Mouse (Mus musculus) hindbrain, postnatal 0 days (tissue): Measurements from ENCODE around the gene Baz1b. TPM values are rescaled to one million over a fixed set of nuclear protein-coding genes. Genes with fewer than 3 reads are reported as not detected.
A peak's percentile ranks its signal among the peaks of the same experiment; 100 is the strongest.

Experiments used
- ATAC-seq: fragments of 200-750 bp; cut with Nextera tagmentation; 2 replicates; pipeline ENCODE4 v1.8.0; 2017; ENCODE audit warnings: mild to moderate bottlenecking, moderate TSS enrichment, moderate library complexity
- DNase-seq: peaks from one replicate; pipeline ENCODE4 v3.0.0-alpha.2; 2015; ENCODE audit warnings: low spot score
- H3K27ac ChIP-seq: fragments of 300-500 bp; sonication (generic); 2 replicates; pipeline ENCODE4 v1.5.1; 2014; ENCODE audit warnings: mild to moderate bottlenecking
- H3K27me3 ChIP-seq: fragments of 300-500 bp; sonication (generic); 2 replicates; pipeline ENCODE4 v1.6.1; 2014; ENCODE audit warnings: low read length, mixed read lengths; ENCODE audit not compliant: insufficient read depth
- H3K36me3 ChIP-seq: fragments of 300-500 bp; sonication (generic); 2 replicates; pipeline ENCODE4 v1.6.1; 2014; ENCODE audit warnings: low read length, mixed read lengths; ENCODE audit not compliant: insufficient read depth
- H3K4me1 ChIP-seq: fragments of 300-500 bp; sonication (generic); 2 replicates; pipeline ENCODE4 v1.6.1; 2014; ENCODE audit warnings: antibody characterized with exemption, low read length, mixed read lengths; ENCODE audit not compliant: insufficient read depth
- H3K4me2 ChIP-seq: fragments of 300-500 bp; sonication (generic); 2 replicates; pipeline ENCODE4 v1.6.1; 2014; ENCODE audit warnings: low read depth, mild to moderate bottlenecking, low read length, moderate library complexity, mixed read lengths
- H3K4me3 ChIP-seq: fragments of 300-500 bp; sonication (generic); 2 replicates; pipeline ENCODE4 v1.5.1; 2014; ENCODE audit warnings: low read length
- H3K9ac ChIP-seq: fragments of 300-500 bp; sonication (generic); replicated peaks from 2 replicates; pipeline ENCODE4 v1.6.1; 2014; ENCODE audit warnings: mild to moderate bottlenecking, low read length, moderate library complexity, mixed read lengths
- H3K9me3 ChIP-seq: fragments of 300-500 bp; sonication (generic); 2 replicates; pipeline ENCODE4 v1.6.1; 2016; ENCODE audit warnings: low read length, mixed read lengths
- CTCF ChIP-seq: IDR thresholded peaks from 2 replicates; pipeline ENCODE4 v1.5.1; 2016; ENCODE audit warnings: antibody characterized with exemption, control low read depth, low read depth
- WGBS: fragments of 180-500 bp; shearing (Covaris S2); extraction: QIAGEN DNeasy Blood & Tissue Kit; methylation state at CpG from one replicate; pipeline ENCODE4 v1.1.7; 2014; 5-methylcytosine and 5-hydroxymethylcytosine counted together
- polyA plus RNA-seq: library from polyadenylated mRNA; unstranded; fragments of >200 nt; fragmentation: Nextera tagmentation; extraction: Ambion mirVana; gene quantifications from 2 replicates; pipeline ENCODE4 v1.2.1, GENCODE M21; 2015
- total RNA-seq: library from RNA; depleted of rRNA; stranded (reverse); fragments of >200 nt; gene quantifications from 2 replicates; pipeline ENCODE4 v1.2.3, GENCODE M21; 2014

Baz1b gene
- total and polyA plus RNA-seq, 2 experiments from 2014 or later: 15.8 to 42.9 TPM

- no peak overlapping the region for H3K9ac ChIP-seq
- H3K4me2 ChIP-seq: no peak overlapping the region
- H3K36me3 ChIP-seq: peaks cover 24% of the 10 kb centered on the region
- no peak for DNase-seq
- 96% methylated on average over 3 of the region's 3 CpGs for WGBS
- TF ChIP-seq CTCF: no peak
- ATAC-seq: no peak
- peaks cover 16% of the 10 kb centered on the region for H3K4me1 ChIP-seq
- H3K4me3 ChIP-seq: no peak overlapping the region
- H3K27ac ChIP-seq: no peak overlapping the region
- no peaks in the 10 kb centered on the region for H3K9me3 ChIP-seq
- no peaks in the 10 kb centered on the region for H3K27me3 ChIP-seq
These were observed 2.0 kb upstream of the Baz1b start for GRCm38 (mm10) chr5:135185016-135185415.

- Histone ChIP-seq H3K27me3 (no peaks in the 10 kb centered on the region), H3K4me2 (no peak overlapping the region), H3K4me1 (peaks cover 17% of the 10 kb centered on the region), H3K9me3 (no peaks in the 10 kb centered on the region), H3K27ac (no peak overlapping the region), H3K36me3 (peaks cover 19% of the 10 kb centered on the region), H3K4me3 (no peak overlapping the region), H3K9ac (no peak overlapping the region)
- TF ChIP-seq CTCF: peak; percentile 33
- no peak for ATAC-seq
- WGBS: 28% methylated on average over 3 of the region's 3 CpGs
- peak; percentile 33 for DNase-seq
These were observed 1.5 kb upstream of the Baz1b start for GRCm38 (mm10) chr5:135185596-135185995.

- peak; percentile 13; the same call in 1 of the 2 replicates for ATAC-seq
- peak overlapping the region; percentile 98 for H3K4me3 ChIP-seq
- peak overlapping the region; percentile 94 for H3K9ac ChIP-seq
These were observed 838 bp upstream of the Baz1b start for GRCm38 (mm10) chr5:135186231-135186620.

GRCm38 (mm10) chr5:135187349-135188213 lies 517 bp downstream of the Baz1b start:
- Histone ChIP-seq H3K9ac (peak overlapping the region; percentile 94), H3K9me3 (no peaks in the 10 kb centered on the region), H3K27ac (peak overlapping the region; percentile 95), H3K4me1 (peaks cover 17% of the 10 kb centered on the region), H3K36me3 (no peaks in the 10 kb centered on the region), H3K4me3 (peak overlapping the region; percentile 98), H3K4me2 (peak overlapping the region; percentile 88), H3K27me3 (no peaks in the 10 kb centered on the region)
- WGBS: under 1% methylated on average over 78 of the region's 102 CpGs
- ATAC-seq (peak; percentile 36), DNase-seq (peak; percentile 54)
- TF ChIP-seq CTCF: no peak

More at GRCm38 (mm10) chr5:135186231-135186620, 838 bp upstream of the Baz1b start:
- Histone ChIP-seq H3K9me3 (no peaks in the 10 kb centered on the region), H3K27ac (peak overlapping the region; percentile 95), H3K27me3 (no peaks in the 10 kb centered on the region), H3K36me3 (peaks cover 12% of the 10 kb centered on the region; the same call in 1 of the 2 replicates), H3K4me2 (peak overlapping the region; percentile 88), H3K4me1 (peaks cover 17% of the 10 kb centered on the region)
- peak; percentile 34 for DNase-seq
- TF ChIP-seq CTCF: no peak
- 22% methylated on average over 10 of the region's 10 CpGs for WGBS

GRCm38 (mm10) chr5:135188214-135188554 lies 1.1 kb downstream of the Baz1b start:
- H3K4me3 ChIP-seq: peak overlapping the region; percentile 98
- H3K9ac ChIP-seq: peak overlapping the region; percentile 94
- H3K4me1 ChIP-seq: peaks cover 17% of the 10 kb centered on the region
- no peak for DNase-seq
- ATAC-seq: no peak
- WGBS: under 1% methylated on average over 8 of the region's 8 CpGs
- no peaks in the 10 kb centered on the region for H3K9me3 ChIP-seq
- no peaks in the 10 kb centered on the region for H3K36me3 ChIP-seq
- H3K27me3 ChIP-seq: no peaks in the 10 kb centered on the region
- peak overlapping the region; percentile 95 for H3K27ac ChIP-seq
- H3K4me2 ChIP-seq: peak overlapping the region; percentile 88
- no peak for TF ChIP-seq CTCF

- Histone ChIP-seq H3K27ac (no peak overlapping the region), H3K4me3 (peak overlapping the region; percentile 98), H3K4me2 (peak overlapping the region; percentile 88), H3K27me3 (no peaks in the 10 kb centered on the region), H3K9ac (peak overlapping the region; percentile 94), H3K36me3 (no peaks in the 10 kb centered on the region), H3K9me3 (no peaks in the 10 kb centered on the region), H3K4me1 (peaks cover 17% of the 10 kb centered on the region)
- no peak for ATAC-seq
- no peak for TF ChIP-seq CTCF
- 62% methylated on average over 2 of the region's 2 CpGs for WGBS
- no peak for DNase-seq
These were observed 2.4 kb downstream of the Baz1b start for GRCm38 (mm10) chr5:135189281-135190022.
